In the genomic region with DNA sequence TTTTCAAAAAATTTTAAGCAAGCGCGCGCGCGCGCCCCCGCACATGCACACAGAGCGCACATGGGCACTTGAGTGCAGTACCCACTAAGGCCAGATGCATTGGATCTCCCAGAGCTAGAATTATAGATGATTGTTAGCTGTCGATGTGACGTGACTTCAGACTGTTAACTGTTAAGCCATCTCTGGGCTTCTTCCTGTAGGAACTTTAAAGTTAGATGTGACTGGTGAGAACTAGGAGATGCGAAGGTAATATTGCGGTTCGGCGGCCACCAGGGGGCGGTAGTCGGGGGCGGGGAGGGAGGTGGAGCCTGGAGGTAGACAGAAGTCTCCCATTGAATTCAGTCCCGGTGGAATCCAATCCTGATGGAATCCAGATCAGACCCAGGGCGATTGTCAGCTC, we compare ENCODE assay signal across 9 mouse cellular contexts. TPM values are rescaled to one million over a fixed set of nuclear protein-coding genes. Genes with fewer than 3 reads are reported as not detected.
DNase-seq lines count a peak whose midpoint lies in the region; ATAC-seq and TF ChIP-seq lines count a peak whose summit lies in the region.
"Had no signal": no experiment of that assay in that cellular context is flagged by ENCODE, and none has a peak within 500 bp of the region (broad histone marks: within the 10 kb centered on the region; RNA-seq: fewer than 3 reads in every experiment).

No protein-coding gene starts in this region.

- no peak overlapping the region for H3K9ac ChIP-seq in neural tube, embryonic 13.5 days

- no peaks in the 10 kb centered on the region for H3K9me3 ChIP-seq in neural tube, embryonic 13.5 days

- DNase-seq in layer of hippocampus, adult 2 months (ENCODE audit: low spot score in 2 of 2), result peak in 1 of 2 experiments; percentile 63
- no peak for DNase-seq in layer of hippocampus, adult 9-10 months (ENCODE audit: low spot score)
- peak; percentile 55 to 81 for DNase-seq in cerebellum, postnatal 25 days
- DNase-seq in gastrocnemius, postnatal 36 days, result peak; percentile 47 to 64
- DNase-seq in kidney, adult 9 months, result peak; percentile 14
- peak; percentile 27 to 35 for DNase-seq in lung, adult 18-20 months
- peak; percentile 24 for DNase-seq in urinary bladder, postnatal 10 days (ENCODE audit: low spot score)

- no peak overlapping the region for H3K27ac ChIP-seq in layer of hippocampus, adult 2 months
- H3K27ac ChIP-seq in neural tube, embryonic 13.5 days (replicated peaks), result no peak overlapping the region

- peaks cover 33% of the 10 kb centered on the region for H3K4me1 ChIP-seq in neural tube, embryonic 13.5 days (replicated peaks)

- peak overlapping the region; percentile 37 for H3K4me3 ChIP-seq in layer of hippocampus, adult 2 months
- H3K4me3 ChIP-seq in neural tube, embryonic 13.5 days, result no peak overlapping the region; the same call in 1 of the 2 replicates
- H3K4me3 ChIP-seq: myocyte had no signal

- intact Hi-C loops in gastrocnemius, postnatal 36 days (cut with DNase I), result loop anchor here (2.0 to 5.0 kb wide), 2 partner anchors 52 to 124 kb away; no protein-coding TSS in a partner anchor

- TF ChIP-seq CTCF in layer of hippocampus, adult 2 months (conservative IDR thresholded peaks at IDR 0.05), result peak; percentile 77

- H3K4me2 ChIP-seq in neural tube, embryonic 13.5 days, result peak overlapping the region; percentile 45

- H3K27me3 ChIP-seq in neural tube, embryonic 13.5 days, result no peaks in the 10 kb centered on the region

- WGBS in neural tube, embryonic 13.5 days, result 36% methylated on average over 19 of the region's 19 CpGs

- ATAC-seq in neural tube, embryonic 13.5 days (ENCODE audit: low read depth), result 0 out of 2 replicates have a peak, but pooled peaks have one; percentile 36

- no peaks in the 10 kb centered on the region for H3K36me3 ChIP-seq in neural tube, embryonic 13.5 days

RNA-seq across cellular contexts. Expression of a gene that starts 40.8 kb away (rescaled TPM):
- 10 to 100 TPM; 19.5 to 19.6 TPM for total RNA-seq in layer of hippocampus, adult 2 months (2021)
- 1 to 10 TPM; 7.0 to 7.7 TPM for total RNA-seq in gastrocnemius, postnatal 36 days (2021)
- polyA plus RNA-seq in neural tube, embryonic 13.5 days (2015; fragmentation: Nextera tagmentation; extraction: Ambion mirVana), result 64.0 and 77.5 TPM in 2 replicates

RNA-seq across cellular contexts. Expression of a gene that starts 45.7 kb away (rescaled TPM):
- 10 to 100 TPM; 45.5 to 49.1 TPM for total RNA-seq in layer of hippocampus, adult 2 months (2021)
- 10 to 100 TPM; 17.9 to 19.7 TPM for total RNA-seq in gastrocnemius, postnatal 36 days (2021)
- 17.3 and 19.5 TPM in 2 replicates for polyA plus RNA-seq in neural tube, embryonic 13.5 days (2015; fragmentation: Nextera tagmentation; extraction: Ambion mirVana)
